Mouse (Mus musculus): ENCODE measurements around the gene Ces3a. TPM values are rescaled to one million over a fixed set of nuclear protein-coding genes. Genes with fewer than 3 reads are reported as not detected.

Ces3a gene
- total and polyA plus RNA-seq, 2 experiments = 925 to 1,045 TPM

DNA sequence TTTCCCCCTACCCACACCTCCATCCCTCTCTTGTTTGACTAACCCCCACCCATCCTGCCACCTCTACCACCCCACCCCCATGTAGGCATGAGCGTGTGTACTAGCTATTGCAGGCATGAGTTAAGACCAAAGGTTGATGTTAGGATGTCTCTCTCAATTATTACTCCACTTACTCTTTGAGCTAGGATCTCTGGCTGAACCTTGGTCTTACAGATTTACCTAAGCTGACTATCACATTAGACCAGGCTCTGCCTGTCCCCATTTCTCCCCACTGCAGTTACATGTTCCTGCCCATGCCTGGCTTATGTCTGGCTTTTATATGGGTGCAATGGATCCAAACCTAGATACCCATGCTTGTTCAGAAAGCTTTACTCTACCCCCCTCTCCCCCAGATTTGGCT lies 26.4 kb upstream of the Ces3a start:
- no peaks in the 10 kb centered on the region for H3K79me2 ChIP-seq (ENCODE audit: control insufficient read depth, insufficient read depth, low read length)
- peak; percentile 93 for DNase-seq (ENCODE audit: extremely low read depth, low read depth, low spot score)
- no peaks in the 10 kb centered on the region for H3K36me3 ChIP-seq (ENCODE audit: control insufficient read depth, insufficient read depth, low read length)
- no peak overlapping the region for H3K4me3 ChIP-seq (ENCODE audit: insufficient read depth, low read depth, low read length)
- peaks cover 13% of the 10 kb centered on the region for H3K4me1 ChIP-seq (ENCODE audit: control insufficient read depth, insufficient read depth, low read length)
- H3K27ac ChIP-seq (replicated peaks; ENCODE audit: insufficient read depth, low read depth, low read length) = peak overlapping the region; percentile 88
- 14% methylated on average over 1 of the region's 1 CpGs for WGBS
- H3K27me3 ChIP-seq (ENCODE audit: control insufficient read depth, insufficient read depth, low read length) = no peaks in the 10 kb centered on the region
- TF ChIP-seq CTCF (IDR thresholded peaks at IDR 0.05; ENCODE audit: low read depth, low read length) (no peak), POLR2A (IDR thresholded peaks at IDR 0.05; ENCODE audit: extremely low read depth, insufficient read depth, low read length) (no peak)
- no peak overlapping the region for H3K9ac ChIP-seq (ENCODE audit: low read depth, low read length)

DNA sequence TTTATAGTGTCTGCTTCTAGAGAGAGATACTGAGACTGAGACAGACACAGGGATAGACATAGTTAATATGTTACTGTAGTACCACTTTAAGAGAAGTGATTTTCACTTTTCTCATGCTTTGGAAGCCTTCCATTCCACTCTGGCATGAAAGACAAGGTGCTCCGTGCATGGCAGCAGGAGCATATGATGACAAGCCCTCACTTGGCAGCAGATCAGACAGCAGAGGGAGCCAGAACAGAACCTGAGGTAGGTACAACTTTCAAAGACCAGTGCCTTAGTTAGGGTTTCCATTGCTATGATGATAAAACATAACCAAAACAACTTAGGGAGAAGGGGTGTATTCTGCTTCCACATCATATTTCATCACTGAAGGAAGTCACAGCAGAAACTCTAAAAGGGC lies 25.3 kb upstream of the Ces3a start:
- Histone ChIP-seq H3K27me3 (ENCODE audit: control insufficient read depth, insufficient read depth, low read length) (no peaks in the 10 kb centered on the region), H3K9ac (ENCODE audit: low read depth, low read length) (no peak overlapping the region), H3K79me2 (ENCODE audit: control insufficient read depth, insufficient read depth, low read length) (no peaks in the 10 kb centered on the region), H3K27ac (replicated peaks; ENCODE audit: insufficient read depth, low read depth, low read length) (peak overlapping the region; percentile 88; the same call in 1 of the 2 replicates), H3K4me1 (ENCODE audit: control insufficient read depth, insufficient read depth, low read length) (peaks cover 13% of the 10 kb centered on the region), H3K36me3 (ENCODE audit: control insufficient read depth, insufficient read depth, low read length) (no peaks in the 10 kb centered on the region), H3K4me3 (ENCODE audit: insufficient read depth, low read depth, low read length) (no peak overlapping the region)
- DNase-seq (ENCODE audit: extremely low read depth, low read depth, low spot score) = peak; percentile 90
- no peak for TF ChIP-seq POLR2A (IDR thresholded peaks at IDR 0.05; ENCODE audit: extremely low read depth, insufficient read depth, low read length)
- TF ChIP-seq CTCF (IDR thresholded peaks at IDR 0.05; ENCODE audit: low read depth, low read length) = peak; percentile 66
- WGBS = 13% methylated on average over 1 of the region's 1 CpGs

DNA sequence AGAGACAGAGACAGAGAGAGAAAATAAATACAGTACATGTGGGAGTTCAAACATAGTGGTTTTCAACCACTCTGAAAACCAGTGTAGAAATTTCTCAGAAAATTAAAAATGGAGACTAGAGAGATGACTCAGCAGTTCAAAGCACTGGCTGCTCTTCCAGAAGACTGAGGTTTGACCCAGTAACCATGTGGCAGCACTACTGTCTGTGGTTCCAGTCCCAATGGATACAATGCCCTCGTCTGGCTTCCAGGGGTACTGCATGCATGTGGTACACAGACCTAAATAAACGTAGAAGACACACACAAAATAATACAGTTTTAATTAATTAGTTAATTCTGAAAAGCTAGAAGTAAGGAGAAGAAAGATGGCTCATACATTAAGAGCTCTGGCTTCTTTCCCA lies 23.4 kb upstream of the Ces3a start:
- Histone ChIP-seq H3K9ac (ENCODE audit: low read depth, low read length) (no peak overlapping the region), H3K27ac (replicated peaks; ENCODE audit: insufficient read depth, low read depth, low read length) (no peak overlapping the region), H3K79me2 (ENCODE audit: control insufficient read depth, insufficient read depth, low read length) (no peaks in the 10 kb centered on the region), H3K36me3 (ENCODE audit: control insufficient read depth, insufficient read depth, low read length) (no peaks in the 10 kb centered on the region), H3K27me3 (ENCODE audit: control insufficient read depth, insufficient read depth, low read length) (no peaks in the 10 kb centered on the region), H3K4me3 (ENCODE audit: insufficient read depth, low read depth, low read length) (no peak overlapping the region), H3K4me1 (ENCODE audit: control insufficient read depth, insufficient read depth, low read length) (peaks cover 13% of the 10 kb centered on the region)
- 71% methylated on average over 2 of the region's 2 CpGs for WGBS
- TF ChIP-seq CTCF (IDR thresholded peaks at IDR 0.05; ENCODE audit: low read depth, low read length) (peak; percentile 71), POLR2A (IDR thresholded peaks at IDR 0.05; ENCODE audit: extremely low read depth, insufficient read depth, low read length) (no peak)
- DNase-seq (ENCODE audit: extremely low read depth, low read depth, low spot score) = peak; percentile 71

DNA sequence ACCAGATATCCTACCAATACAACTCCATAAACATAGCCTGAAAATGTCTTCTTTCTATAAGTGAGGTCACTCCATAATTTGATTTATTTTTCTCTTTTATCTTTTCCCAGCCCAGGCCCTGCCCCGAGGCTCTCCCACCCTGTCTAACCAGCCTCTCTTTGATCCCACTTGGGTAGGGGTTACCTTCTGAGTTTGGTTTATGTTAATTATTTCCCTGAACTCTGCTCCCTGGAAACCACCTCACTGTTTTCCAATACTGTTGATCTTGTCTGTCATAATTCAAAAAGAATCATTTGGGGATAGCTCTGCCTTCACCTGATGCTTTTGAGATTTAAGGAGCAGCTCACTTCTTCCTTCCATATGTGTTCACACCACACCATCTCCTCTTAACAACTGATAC lies 4.9 kb upstream of the Ces3a start:
- H3K9ac ChIP-seq (ENCODE audit: low read depth, low read length) = no peak overlapping the region
- no peaks in the 10 kb centered on the region for H3K27me3 ChIP-seq (ENCODE audit: control insufficient read depth, insufficient read depth, low read length)
- peaks cover 25% of the 10 kb centered on the region for H3K4me1 ChIP-seq (ENCODE audit: control insufficient read depth, insufficient read depth, low read length)
- H3K36me3 ChIP-seq (ENCODE audit: control insufficient read depth, insufficient read depth, low read length) = no peaks in the 10 kb centered on the region; the same call in 1 of the 2 replicates
- no peak overlapping the region for H3K4me3 ChIP-seq (ENCODE audit: insufficient read depth, low read depth, low read length)
- no peak for TF ChIP-seq CTCF (IDR thresholded peaks at IDR 0.05; ENCODE audit: low read depth, low read length)
- no peak for TF ChIP-seq POLR2A (IDR thresholded peaks at IDR 0.05; ENCODE audit: extremely low read depth, insufficient read depth, low read length)
- peak overlapping the region; percentile 99 for H3K27ac ChIP-seq (replicated peaks; ENCODE audit: insufficient read depth, low read depth, low read length)
- H3K79me2 ChIP-seq (ENCODE audit: control insufficient read depth, insufficient read depth, low read length) = no peaks in the 10 kb centered on the region
- DNase-seq (ENCODE audit: extremely low read depth, low read depth, low spot score) = peak; percentile 87
- WGBS = 16% methylated on average over 1 of the region's 1 CpGs

DNA sequence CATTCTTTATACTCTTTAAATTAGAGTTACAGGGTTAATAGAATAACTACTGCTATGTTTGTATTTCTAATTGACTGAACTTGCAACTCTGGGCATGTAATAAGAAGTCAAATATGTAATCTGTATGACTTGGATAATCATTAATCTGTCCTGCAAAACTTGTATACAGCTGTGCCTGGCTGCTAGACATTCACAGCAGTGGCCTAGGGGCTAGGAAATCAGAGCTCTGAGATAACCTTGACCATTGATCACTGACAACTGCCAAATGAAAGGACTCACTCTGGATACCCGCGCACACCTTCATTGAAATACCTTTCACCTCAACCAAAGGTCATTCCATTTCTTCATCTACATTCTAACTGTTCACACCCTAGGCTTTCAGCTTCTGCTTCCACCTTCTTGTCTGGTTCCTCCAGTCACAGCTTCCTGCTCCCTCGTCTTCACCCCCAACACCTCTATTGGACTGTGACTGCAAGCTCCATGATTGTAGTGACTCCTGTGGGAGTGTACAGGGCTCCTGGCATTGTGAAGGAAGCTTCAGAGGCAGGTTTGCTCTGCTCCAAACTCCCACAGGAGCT lies 2.5 kb upstream of the Ces3a start:
- H3K4me1 ChIP-seq (ENCODE audit: control insufficient read depth, insufficient read depth, low read length) = peaks cover 32% of the 10 kb centered on the region
- peak; percentile 100 for DNase-seq (ENCODE audit: extremely low read depth, low read depth, low spot score)
- H3K4me3 ChIP-seq (ENCODE audit: insufficient read depth, low read depth, low read length) = peak overlapping the region; percentile 5; the same call in 1 of the 2 replicates
- 33% methylated on average over 3 of the region's 3 CpGs for WGBS
- TF ChIP-seq POLR2A (IDR thresholded peaks at IDR 0.05; ENCODE audit: extremely low read depth, insufficient read depth, low read length) (no peak), CTCF (IDR thresholded peaks at IDR 0.05; ENCODE audit: low read depth, low read length) (no peak)
- peak overlapping the region; percentile 41 for H3K9ac ChIP-seq (ENCODE audit: low read depth, low read length)
- peaks cover 11% of the 10 kb centered on the region for H3K36me3 ChIP-seq (ENCODE audit: control insufficient read depth, insufficient read depth, low read length)
- H3K27me3 ChIP-seq (ENCODE audit: control insufficient read depth, insufficient read depth, low read length) = no peaks in the 10 kb centered on the region
- H3K27ac ChIP-seq (replicated peaks; ENCODE audit: insufficient read depth, low read depth, low read length) = peak overlapping the region; percentile 99
- H3K79me2 ChIP-seq (ENCODE audit: control insufficient read depth, insufficient read depth, low read length) = no peaks in the 10 kb centered on the region

DNA sequence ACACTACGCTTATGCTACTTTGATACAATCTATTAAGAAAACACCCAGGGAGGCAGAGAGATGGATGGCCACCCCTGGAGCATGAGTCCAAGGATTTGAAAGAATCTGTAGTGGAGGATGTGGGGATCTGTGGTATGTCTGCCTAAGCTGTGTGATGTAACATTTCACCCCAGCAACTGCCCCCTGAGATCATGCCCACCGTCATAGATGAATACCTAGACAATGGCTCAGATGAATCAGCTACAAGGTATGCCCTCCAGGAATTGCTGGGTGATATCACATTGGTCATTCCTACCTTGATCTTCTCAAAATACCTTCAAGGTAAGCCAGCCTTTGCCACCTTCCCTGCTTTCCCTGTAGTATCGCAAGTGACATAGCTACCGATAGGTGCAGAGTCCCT lies 7.8 kb downstream of the Ces3a start:
- Histone ChIP-seq H3K27me3 (ENCODE audit: control insufficient read depth, insufficient read depth, low read length) (no peaks in the 10 kb centered on the region), H3K4me3 (ENCODE audit: insufficient read depth, low read depth, low read length) (no peak overlapping the region), H3K36me3 (ENCODE audit: control insufficient read depth, insufficient read depth, low read length) (peaks cover 35% of the 10 kb centered on the region), H3K27ac (replicated peaks; ENCODE audit: insufficient read depth, low read depth, low read length) (0 out of 2 replicates have a peak overlapping the region, but pooled peaks have one; percentile 39), H3K9ac (ENCODE audit: low read depth, low read length) (no peak overlapping the region; the same call in 1 of the 2 replicates), H3K4me1 (ENCODE audit: control insufficient read depth, insufficient read depth, low read length) (peaks cover 13% of the 10 kb centered on the region), H3K79me2 (ENCODE audit: control insufficient read depth, insufficient read depth, low read length) (no peaks in the 10 kb centered on the region)
- WGBS = 33% methylated on average over 4 of the region's 4 CpGs
- peak; percentile 77 for DNase-seq (ENCODE audit: extremely low read depth, low read depth, low spot score)
- TF ChIP-seq POLR2A (IDR thresholded peaks at IDR 0.05; ENCODE audit: extremely low read depth, insufficient read depth, low read length) = 0 out of 2 replicates have a peak, but pooled peaks have one; percentile 46
- no peak for TF ChIP-seq CTCF (IDR thresholded peaks at IDR 0.05; ENCODE audit: low read depth, low read length)
